Mouse (Mus musculus) B cell, adult 67 days (primary cell): ENCODE data around the gene Gm20865. TPM values are rescaled to one million over a fixed set of nuclear protein-coding genes. Genes with fewer than 3 reads are reported as not detected.

Experiments
- total RNA-seq, 2 experiments: library from RNA; stranded (reverse); gene quantifications; 4 replicates each; pipeline ENCODE4 v1.2.4; 2023

Gene Gm20865
- total RNA-seq = not detected

GRCm38 (mm10) chrY:21241275-21241674 lies at the start of gene Gm20865:
TSS of gene Gm20865 (plus strand) at chrY:21241575.

Other genes with a start within 250 kb of the Gm20865 start
- gene Gm29866, start 247.9 kb upstream of the Gm20865 start, total RNA-seq = not detected
- not detected for gene Gm20909, start 77.0 kb upstream of the Gm20865 start, total RNA-seq